Mouse (Mus musculus) forebrain, embryonic 13.5 days (tissue): ENCODE data around the gene Gpsm3. TPM values are rescaled to one million over a fixed set of nuclear protein-coding genes. Genes with fewer than 3 reads are reported as not detected.

Experiments
- ATAC-seq: fragments of 200-750 bp; cut with Nextera tagmentation; 2 replicates; pipeline ENCODE4 v1.8.0; 2017
- H3K27ac ChIP-seq: fragments of 300-500 bp; sonication (generic); 2 replicates; pipeline ENCODE4 v1.5.1; 2015; ENCODE audit warnings: inconsistent platforms, mild to moderate bottlenecking, moderate library complexity
- H3K27me3 ChIP-seq: fragments of 300-500 bp; sonication (generic); 2 replicates; pipeline ENCODE4 v1.6.1; 2015; ENCODE audit warnings: mild to moderate bottlenecking, inconsistent platforms
- H3K36me3 ChIP-seq: fragments of 300-500 bp; sonication (generic); 2 replicates; pipeline ENCODE4 v1.6.1; 2015; ENCODE audit warnings: mild to moderate bottlenecking, inconsistent platforms; ENCODE audit not compliant: poor library complexity, severe bottlenecking
- H3K4me1 ChIP-seq: fragments of 300-500 bp; sonication (generic); 2 replicates; pipeline ENCODE4 v1.6.1; 2015; ENCODE audit warnings: inconsistent platforms
- H3K4me2 ChIP-seq: fragments of 300-500 bp; sonication (generic); 2 replicates; pipeline ENCODE4 v1.6.1; 2015; ENCODE audit warnings: inconsistent platforms, mild to moderate bottlenecking, moderate library complexity
- H3K4me3 ChIP-seq: fragments of 300-500 bp; sonication (generic); 2 replicates; pipeline ENCODE4 v1.5.1; 2015; ENCODE audit warnings: mild to moderate bottlenecking, inconsistent platforms
- H3K9ac ChIP-seq: fragments of 300-500 bp; sonication (generic); 2 replicates; pipeline ENCODE4 v1.6.1; 2015; ENCODE audit warnings: mild to moderate bottlenecking, inconsistent platforms
- H3K9me3 ChIP-seq: fragments of 300-500 bp; sonication (generic); replicated peaks from 2 replicates; pipeline ENCODE4 v1.6.1; 2016; ENCODE audit warnings: inconsistent platforms
- WGBS: fragments of 180-500 bp; shearing (Covaris S2); methylation state at CpG from one replicate; pipeline ENCODE4 v1.1.7; 2015; 5-methylcytosine and 5-hydroxymethylcytosine counted together
- polyA plus RNA-seq: library from polyadenylated mRNA; unstranded; fragments of >200 nt; fragmentation: Nextera tagmentation; extraction: Ambion mirVana; gene quantifications from 2 replicates; pipeline ENCODE4 v1.2.1, GENCODE M21; 2015

Gpsm3 gene
- polyA plus RNA-seq, 1 experiment from 2014 or later, result 2.4 TPM

GRCm38 (mm10) chr17:34626773-34627092 is 37.1 kb downstream of the Gpsm3 start:
- 2% methylated on average over 18 of the region's 18 CpGs for WGBS
- H3K4me3 ChIP-seq, result peak overlapping the region; percentile 81
- peaks cover 22% of the 10 kb centered on the region for H3K27me3 ChIP-seq
- ATAC-seq, result peak; percentile 8; the same call in 1 of the 2 replicates
- H3K9ac ChIP-seq, result peak overlapping the region; percentile 80
- H3K4me1 ChIP-seq, result peaks cover 52% of the 10 kb centered on the region
- peak overlapping the region; percentile 93 for H3K4me2 ChIP-seq
- no peaks in the 10 kb centered on the region for H3K9me3 ChIP-seq
- H3K36me3 ChIP-seq, result peaks cover 32% of the 10 kb centered on the region
- H3K27ac ChIP-seq, result peak overlapping the region; percentile 88

GRCm38 (mm10) chr17:34627093-34627942 is 37.7 kb downstream of the Gpsm3 start:
- H3K9me3 ChIP-seq, result no peaks in the 10 kb centered on the region
- peaks cover 27% of the 10 kb centered on the region for H3K36me3 ChIP-seq
- peak overlapping the region; percentile 88 for H3K27ac ChIP-seq
- H3K4me1 ChIP-seq, result peaks cover 58% of the 10 kb centered on the region
- peak overlapping the region; percentile 93 for H3K4me2 ChIP-seq
- peak overlapping the region; percentile 80 for H3K9ac ChIP-seq
- 1% methylated on average over 36 of the region's 45 CpGs for WGBS
- H3K4me3 ChIP-seq, result peak overlapping the region; percentile 81
- peak; percentile 71 for ATAC-seq
- H3K27me3 ChIP-seq, result peaks cover 28% of the 10 kb centered on the region

DNA sequence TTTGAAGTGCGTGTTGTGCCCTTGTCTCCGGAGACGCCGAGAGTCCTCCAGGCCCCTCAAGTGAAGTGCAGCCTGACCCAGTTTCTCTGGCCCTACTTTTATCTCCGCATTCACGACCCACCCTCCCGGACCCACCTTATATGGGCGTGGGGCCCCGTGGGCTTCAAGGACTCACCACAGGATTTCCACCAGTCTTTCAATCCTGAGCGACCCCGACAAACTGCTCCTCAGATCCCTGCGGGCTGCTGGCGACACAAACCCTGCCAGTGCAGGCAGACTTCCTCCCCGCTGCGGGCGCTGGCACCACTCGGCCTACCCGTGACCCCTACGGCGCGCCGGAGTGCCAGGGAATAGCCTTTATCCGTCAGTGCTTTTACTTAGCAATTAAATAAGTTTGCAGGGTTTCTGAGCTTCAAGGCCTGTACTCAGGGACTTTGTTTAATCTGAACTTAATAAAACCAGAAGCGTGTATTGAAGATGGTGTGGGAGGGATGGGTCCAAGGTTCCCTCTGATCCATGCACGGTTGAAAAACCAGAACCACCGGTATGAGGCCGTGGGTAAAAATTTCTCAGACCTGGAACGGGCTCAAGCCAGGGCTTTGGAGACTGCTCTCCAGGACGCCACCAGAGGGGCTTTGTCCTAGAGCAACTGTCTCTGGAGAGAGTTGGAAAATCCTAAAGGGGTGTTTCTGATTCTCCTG is 38.5 kb downstream of the Gpsm3 start, which contains the start of gene Ppt2:
Ppt2 (minus strand) TSS at position 568 of the 701 bp plus-strand sequence.
- H3K4me3 ChIP-seq, result peak within 1 kb of the TSS; percentile 81
- peaks cover 35% of the 10 kb centered on the region for H3K27me3 ChIP-seq
- peak within 1 kb of the TSS; percentile 93 for H3K4me2 ChIP-seq
- H3K36me3 ChIP-seq, result peaks cover 19% of the 10 kb centered on the region
- no peaks in the 10 kb centered on the region for H3K9me3 ChIP-seq
- WGBS, result 6% methylated on average over 29 of the region's 29 CpGs
- H3K9ac ChIP-seq, result peak within 1 kb of the TSS; percentile 80
- H3K27ac ChIP-seq, result peak within 1 kb of the TSS; percentile 88
- H3K4me1 ChIP-seq, result peaks cover 60% of the 10 kb centered on the region
- no peak for ATAC-seq

GRCm38 (mm10) chr17:34628644-34628967 is 39.0 kb downstream of the Gpsm3 start:
- peaks cover 41% of the 10 kb centered on the region for H3K27me3 ChIP-seq
- peaks cover 14% of the 10 kb centered on the region; the same call in 1 of the 2 replicates for H3K36me3 ChIP-seq
- peaks cover 60% of the 10 kb centered on the region for H3K4me1 ChIP-seq
- no peak for ATAC-seq
- WGBS, result 17% methylated on average over 5 of the region's 5 CpGs
- no peaks in the 10 kb centered on the region for H3K9me3 ChIP-seq
- peak overlapping the region; percentile 80 for H3K9ac ChIP-seq
- H3K4me3 ChIP-seq, result peak overlapping the region; percentile 81
- H3K27ac ChIP-seq, result peak overlapping the region; percentile 88
- peak overlapping the region; percentile 93 for H3K4me2 ChIP-seq

DNA sequence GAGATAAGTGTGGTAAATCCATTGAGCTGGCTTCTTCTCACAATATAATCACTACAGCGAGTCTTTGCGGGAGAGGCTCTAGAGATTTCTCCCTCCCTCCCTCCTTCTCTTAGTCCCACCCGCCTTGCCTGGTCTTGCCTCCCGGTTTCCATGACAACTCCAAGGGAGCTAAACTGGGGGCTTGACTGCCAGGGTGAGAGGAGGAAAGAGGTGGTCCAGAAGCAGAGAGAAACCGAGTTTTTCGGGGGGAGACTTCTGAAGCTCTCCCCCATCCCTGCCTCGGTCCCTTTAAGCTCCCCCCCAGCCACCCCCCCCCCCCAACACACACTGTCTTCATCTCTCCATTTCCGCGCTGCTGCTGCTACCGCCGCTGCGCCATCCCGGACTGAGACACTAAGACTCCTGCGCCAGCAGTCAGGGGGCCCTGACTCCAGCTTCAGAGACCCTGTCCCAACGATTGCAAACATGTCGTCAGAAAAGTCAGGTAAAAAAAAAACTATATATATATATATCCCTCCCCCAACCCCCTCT is 39.7 kb downstream of the Gpsm3 start, which contains the start of gene Prrt1:
Prrt1 (plus strand) TSS at position 313 of the 531 bp plus-strand sequence.
- Histone ChIP-seq H3K36me3 (0 out of 2 replicates have a peak, but pooled peaks cover 7% of the 10 kb centered on the region), H3K27ac (peak within 1 kb of the TSS; percentile 88), H3K4me1 (peaks cover 60% of the 10 kb centered on the region), H3K27me3 (peaks cover 43% of the 10 kb centered on the region), H3K9ac (peak within 1 kb of the TSS; percentile 80), H3K4me3 (peak within 1 kb of the TSS; percentile 81), H3K4me2 (peak within 1 kb of the TSS; percentile 93), H3K9me3 (no peaks in the 10 kb centered on the region)
- ATAC-seq, result peak; percentile 36; the same call in 1 of the 2 replicates
- WGBS, result 3% methylated on average over 14 of the region's 16 CpGs

DNA sequence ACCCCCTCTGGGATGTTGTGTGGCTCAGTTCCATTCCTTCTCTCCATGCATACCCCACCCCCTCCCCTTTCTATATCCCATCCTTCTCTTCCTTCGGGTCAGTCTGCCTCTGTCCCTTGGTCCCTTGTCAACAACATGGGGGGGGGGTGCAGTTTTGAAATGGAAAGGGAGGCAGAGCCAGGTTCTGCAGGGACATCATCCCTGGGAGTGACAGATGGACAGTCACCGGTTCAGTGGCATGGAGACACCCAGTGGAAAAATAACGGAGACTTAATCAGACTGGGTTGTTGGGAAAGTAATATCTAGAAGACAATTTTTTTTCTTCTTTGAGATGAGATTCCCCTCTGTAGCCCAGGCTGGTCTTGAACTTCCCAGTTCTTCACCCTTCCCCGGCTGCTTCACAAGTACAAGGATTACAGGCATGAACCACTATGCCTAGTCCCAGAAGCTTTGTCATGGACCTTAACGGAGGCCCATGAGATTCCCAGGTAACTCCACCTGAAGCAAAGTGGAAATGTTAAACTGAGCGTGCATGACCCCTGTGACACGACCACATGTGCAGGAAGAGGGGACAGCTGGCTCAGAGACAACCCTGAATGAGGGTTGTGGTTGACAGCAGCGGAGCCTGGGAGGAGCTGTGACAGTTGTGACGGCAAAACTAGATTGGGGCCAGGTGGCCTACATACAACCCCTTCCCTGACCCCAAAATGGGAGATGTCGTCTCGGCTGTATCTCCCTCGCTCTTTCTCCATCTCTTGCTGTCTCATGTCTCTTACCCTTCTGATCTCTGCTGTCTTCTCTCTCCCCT is 40.4 kb downstream of the Gpsm3 start:
- peaks cover 43% of the 10 kb centered on the region for H3K27me3 ChIP-seq
- no peak for ATAC-seq
- 13% methylated on average over 12 of the region's 12 CpGs for WGBS
- H3K9me3 ChIP-seq, result no peaks in the 10 kb centered on the region
- H3K36me3 ChIP-seq, result 0 out of 2 replicates have a peak, but pooled peaks cover 6% of the 10 kb centered on the region
- no peak overlapping the region for H3K27ac ChIP-seq
- peak overlapping the region; percentile 80 for H3K9ac ChIP-seq
- peak overlapping the region; percentile 93 for H3K4me2 ChIP-seq
- peak overlapping the region; percentile 81 for H3K4me3 ChIP-seq
- peaks cover 60% of the 10 kb centered on the region for H3K4me1 ChIP-seq

DNA sequence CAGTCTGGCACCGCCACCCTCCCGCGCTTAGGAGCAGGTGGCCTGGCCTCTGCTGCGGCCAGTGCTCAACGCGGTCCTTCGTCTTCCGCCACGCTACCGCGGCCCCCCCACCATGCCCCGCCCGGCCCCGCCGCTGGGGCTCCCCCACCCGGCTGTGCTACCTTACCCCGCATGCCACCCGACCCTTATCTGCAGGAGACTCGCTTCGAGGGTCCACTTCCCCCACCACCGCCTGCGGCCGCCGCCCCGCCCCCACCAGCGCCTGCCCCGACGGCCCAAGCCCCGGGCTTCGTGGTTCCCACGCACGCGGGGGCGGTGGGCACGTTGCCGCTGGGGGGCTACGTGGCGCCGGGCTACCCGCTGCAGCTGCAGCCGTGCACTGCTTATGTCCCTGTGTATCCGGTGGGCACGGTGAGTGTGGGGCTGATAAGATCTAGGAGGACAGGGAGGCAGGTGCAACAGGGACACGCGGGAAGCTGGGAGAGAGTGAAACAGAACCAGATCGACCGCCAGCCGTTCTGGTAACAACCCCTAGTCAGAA is 41.2 kb downstream of the Gpsm3 start:
- peak overlapping the region; percentile 81 for H3K4me3 ChIP-seq
- H3K4me2 ChIP-seq, result peak overlapping the region; percentile 93
- H3K36me3 ChIP-seq, result no peaks in the 10 kb centered on the region
- 5% methylated on average over 45 of the region's 48 CpGs for WGBS
- peaks cover 47% of the 10 kb centered on the region for H3K27me3 ChIP-seq
- H3K4me1 ChIP-seq, result peaks cover 60% of the 10 kb centered on the region
- peak overlapping the region; percentile 80 for H3K9ac ChIP-seq
- no peak for ATAC-seq
- no peak overlapping the region for H3K27ac ChIP-seq
- H3K9me3 ChIP-seq, result no peaks in the 10 kb centered on the region

DNA sequence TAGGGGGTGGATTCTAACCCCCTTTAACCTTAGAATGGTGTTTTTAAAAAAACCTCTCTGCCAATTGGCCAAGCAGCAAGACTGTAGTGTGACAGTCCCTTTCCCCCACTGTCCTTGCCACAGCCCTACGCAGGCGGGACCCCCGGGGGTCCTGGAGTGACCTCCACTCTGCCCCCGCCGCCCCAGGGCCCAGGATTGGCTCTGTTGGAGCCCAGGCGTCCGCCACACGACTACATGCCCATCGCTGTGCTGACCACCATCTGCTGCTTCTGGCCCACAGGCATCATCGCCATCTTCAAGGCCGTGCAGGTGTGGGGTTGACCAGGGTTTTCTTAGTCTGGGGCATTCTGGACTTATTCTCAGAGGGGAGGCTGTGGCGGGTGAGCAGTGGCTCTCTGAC is 42.0 kb downstream of the Gpsm3 start:
- no peaks in the 10 kb centered on the region for H3K9me3 ChIP-seq
- no peak for ATAC-seq
- H3K27me3 ChIP-seq, result peaks cover 47% of the 10 kb centered on the region
- peaks cover 52% of the 10 kb centered on the region for H3K4me1 ChIP-seq
- 4% methylated on average over 12 of the region's 12 CpGs for WGBS
- H3K4me2 ChIP-seq, result peak overlapping the region; percentile 93
- H3K27ac ChIP-seq, result no peak overlapping the region
- no peaks in the 10 kb centered on the region for H3K36me3 ChIP-seq
- peak overlapping the region; percentile 81 for H3K4me3 ChIP-seq
- peak overlapping the region; percentile 80 for H3K9ac ChIP-seq

GRCm38 (mm10) chr17:34632261-34632691 is 42.7 kb downstream of the Gpsm3 start:
- under 1% methylated on average over 26 of the region's 26 CpGs for WGBS
- Histone ChIP-seq H3K27ac (no peak overlapping the region), H3K4me1 (peaks cover 50% of the 10 kb centered on the region), H3K36me3 (no peaks in the 10 kb centered on the region), H3K4me3 (peak overlapping the region; percentile 81), H3K27me3 (peaks cover 51% of the 10 kb centered on the region), H3K9ac (peak overlapping the region; percentile 80), H3K4me2 (peak overlapping the region; percentile 93), H3K9me3 (no peaks in the 10 kb centered on the region)
- 0 out of 2 replicates have a peak, but pooled peaks have one; percentile 34 for ATAC-seq

DNA sequence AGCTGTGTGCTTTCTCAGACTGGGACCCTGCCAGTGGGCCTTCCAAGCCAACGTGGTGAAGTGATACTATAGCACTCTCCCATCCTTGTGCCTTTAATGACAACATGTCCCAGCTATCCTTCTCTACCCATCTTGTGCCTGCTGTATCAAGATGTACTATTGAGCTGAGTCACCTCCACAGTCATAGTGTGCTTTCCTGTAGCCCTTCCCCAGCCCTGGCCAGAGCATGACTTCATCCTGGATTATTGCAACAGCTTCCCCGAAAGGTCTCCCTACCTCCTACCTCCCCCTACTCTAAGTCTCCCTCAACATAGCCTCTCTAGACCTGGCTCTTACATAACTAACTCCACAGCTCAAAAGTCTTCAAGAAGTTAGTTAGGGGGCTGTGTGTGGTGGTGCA is 46.1 kb downstream of the Gpsm3 start:
- no peaks in the 10 kb centered on the region for H3K9me3 ChIP-seq
- no peak for ATAC-seq
- WGBS, result 64% methylated on average over 2 of the region's 2 CpGs
- H3K4me2 ChIP-seq, result no peak overlapping the region
- no peak overlapping the region for H3K4me3 ChIP-seq
- no peaks in the 10 kb centered on the region for H3K36me3 ChIP-seq
- H3K27me3 ChIP-seq, result peaks cover 40% of the 10 kb centered on the region
- H3K9ac ChIP-seq, result no peak overlapping the region
- peaks cover 22% of the 10 kb centered on the region for H3K4me1 ChIP-seq
- no peak overlapping the region for H3K27ac ChIP-seq

GRCm38 (mm10) chr17:34637459-34637858 is 47.9 kb downstream of the Gpsm3 start:
- peaks cover 22% of the 10 kb centered on the region for H3K27me3 ChIP-seq
- no peak for ATAC-seq
- no peak overlapping the region for H3K4me3 ChIP-seq
- no peak overlapping the region; the same call in 1 of the 2 replicates for H3K9ac ChIP-seq
- H3K4me1 ChIP-seq, result peaks cover 13% of the 10 kb centered on the region
- H3K36me3 ChIP-seq, result no peaks in the 10 kb centered on the region
- H3K9me3 ChIP-seq, result no peaks in the 10 kb centered on the region
- H3K27ac ChIP-seq, result no peak overlapping the region
- no peak overlapping the region for H3K4me2 ChIP-seq
- 73% methylated on average over 3 of the region's 3 CpGs for WGBS
